Mouse (Mus musculus) urinary bladder, postnatal 4 days (tissue): Measurements from ENCODE around the gene Glul.
"Not testable (repeated sequence)": the region's sequence is repeated elsewhere in the genome, so short reads cannot be mapped to it uniquely, and the experiment has no call there.

Experiments
- DNase-seq, 2 experiments: peaks; one replicate each; pipeline ENCODE4 v3.0.0; 2021 to 2022; ENCODE audit warnings: low spot score in 2 of 2

The Glul gene

GRCm38 (mm10) chr1:153899731-153900380 is at the start of gene Glul, which contains the start of gene Teddm2:
TSS of gene Glul (plus strand) at chr1:153899944.
TSS of gene Teddm2 (minus strand) at chr1:153900228.
- peak; percentile 96 to 97 for DNase-seq

- DNase-seq, result not testable (repeated sequence)
These were observed 47.0 kb upstream of the Glul start for GRCm38 (mm10) chr1:153852696-153853095.

GRCm38 (mm10) chr1:153855946-153856345 is 43.8 kb upstream of the Glul start:
- no peak for DNase-seq

- DNase-seq, result no peak
These were observed 25.7 kb upstream of the Glul start, which contains the start of gene Teddm1b for GRCm38 (mm10) chr1:153874045-153874444. TSS of gene Teddm1b (plus strand) at chr1:153874345.

- not testable (repeated sequence) for DNase-seq
These were observed 19.4 kb upstream of the Glul start for GRCm38 (mm10) chr1:153880391-153880790.

- no peak for DNase-seq
These were observed 13.6 kb upstream of the Glul start for GRCm38 (mm10) chr1:153886024-153886633.

- no peak for DNase-seq
These were observed 9.6 kb upstream of the Glul start for GRCm38 (mm10) chr1:153890121-153890520.

GRCm38 (mm10) chr1:153891442-153891841 is 8.3 kb upstream of the Glul start, which contains the start of gene Teddm1a:
TSS of gene Teddm1a (plus strand) at chr1:153891742.
- no peak for DNase-seq

- DNase-seq, result no peak
These were observed 6.0 kb upstream of the Glul start for GRCm38 (mm10) chr1:153893746-153894145.

GRCm38 (mm10) chr1:153894201-153894893 is 5.4 kb upstream of the Glul start:
- no peak for DNase-seq

GRCm38 (mm10) chr1:153894979-153895378 is 4.8 kb upstream of the Glul start:
- peak; percentile 59 to 72 for DNase-seq

GRCm38 (mm10) chr1:153897196-153897595 is 2.5 kb upstream of the Glul start:
- no peak for DNase-seq

- DNase-seq, result no peak
These were observed 584 bp upstream of the Glul start for GRCm38 (mm10) chr1:153898989-153899730.

GRCm38 (mm10) chr1:153900381-153900780 is 637 bp downstream of the Glul start:
- no peak for DNase-seq

GRCm38 (mm10) chr1:153900860-153901730 is 1.4 kb downstream of the Glul start:
- DNase-seq, result no peak

- no peak for DNase-seq
These were observed 3.3 kb downstream of the Glul start for GRCm38 (mm10) chr1:153903006-153903405.

- DNase-seq, result no peak
These were observed 4.5 kb downstream of the Glul start for GRCm38 (mm10) chr1:153904236-153904635.

- DNase-seq, result no peak
These were observed 6.1 kb downstream of the Glul start for GRCm38 (mm10) chr1:153905884-153906283.

- no peak for DNase-seq
These were observed 8.5 kb downstream of the Glul start for GRCm38 (mm10) chr1:153908208-153908607.

- DNase-seq, result no peak
These were observed 9.0 kb downstream of the Glul start for GRCm38 (mm10) chr1:153908741-153909140.
